Mouse (Mus musculus) embryo, embryonic 10 days (tissue): Measurements from ENCODE around the gene Nrp2.

Experiments used
- DNase-seq: peaks from one replicate; pipeline ENCODE4 v3.0.0-alpha.2; 2015; ENCODE audit warnings: low spot score

The Nrp2 gene

GRCm38 (mm10) chr1:62751011-62752006 is 48.2 kb downstream of the Nrp2 start:
- DNase-seq, result no peak

GRCm38 (mm10) chr1:62752055-62752454 is 49.0 kb downstream of the Nrp2 start:
- no peak for DNase-seq

- DNase-seq, result no peak
These were observed 49.7 kb downstream of the Nrp2 start for GRCm38 (mm10) chr1:62752661-62753333.

GRCm38 (mm10) chr1:62754066-62754835 is 51.2 kb downstream of the Nrp2 start:
- no peak for DNase-seq

GRCm38 (mm10) chr1:62760086-62760485 is 57.0 kb downstream of the Nrp2 start:
- DNase-seq, result no peak

GRCm38 (mm10) chr1:62760565-62760964 is 57.5 kb downstream of the Nrp2 start:
- DNase-seq, result no peak

- no peak for DNase-seq
These were observed 60.7 kb downstream of the Nrp2 start for GRCm38 (mm10) chr1:62763779-62764178.

GRCm38 (mm10) chr1:62765171-62765570 is 62.1 kb downstream of the Nrp2 start:
- peak; percentile 55 for DNase-seq

- DNase-seq, result peak; percentile 73
These were observed 63.7 kb downstream of the Nrp2 start for GRCm38 (mm10) chr1:62766766-62767165.

- DNase-seq, result no peak
These were observed 64.5 kb downstream of the Nrp2 start for GRCm38 (mm10) chr1:62767611-62768010.

GRCm38 (mm10) chr1:62770576-62770975 is 67.5 kb downstream of the Nrp2 start:
- no peak for DNase-seq

GRCm38 (mm10) chr1:62772391-62772790 is 69.3 kb downstream of the Nrp2 start:
- DNase-seq, result no peak

GRCm38 (mm10) chr1:62773105-62773920 is 70.2 kb downstream of the Nrp2 start:
- DNase-seq, result no peak

- DNase-seq, result no peak
These were observed 70.8 kb downstream of the Nrp2 start for GRCm38 (mm10) chr1:62773921-62774191.

GRCm38 (mm10) chr1:62774288-62775218 is 71.5 kb downstream of the Nrp2 start:
- DNase-seq, result no peak

- DNase-seq, result peak; percentile 55
These were observed 74.5 kb downstream of the Nrp2 start for GRCm38 (mm10) chr1:62777320-62778235.

- DNase-seq, result no peak
These were observed 75.8 kb downstream of the Nrp2 start for GRCm38 (mm10) chr1:62778910-62779309.

GRCm38 (mm10) chr1:62780068-62780761 is 77.1 kb downstream of the Nrp2 start:
- peak; percentile 78 for DNase-seq

- DNase-seq, result no peak
These were observed 79.1 kb downstream of the Nrp2 start for GRCm38 (mm10) chr1:62782155-62782554.
